Mouse (Mus musculus): ENCODE results near the gene Stx1b. TPM values are rescaled to one million over a fixed set of nuclear protein-coding genes. Genes with fewer than 3 reads are reported as not detected.
"Not testable (repeated sequence)": the region's sequence is repeated elsewhere in the genome, so short reads cannot be mapped to it uniquely, and the experiment has no call there.

Stx1b gene
- polyA plus RNA-seq, 2 experiments = 0.05 to 1.1 TPM

DNA sequence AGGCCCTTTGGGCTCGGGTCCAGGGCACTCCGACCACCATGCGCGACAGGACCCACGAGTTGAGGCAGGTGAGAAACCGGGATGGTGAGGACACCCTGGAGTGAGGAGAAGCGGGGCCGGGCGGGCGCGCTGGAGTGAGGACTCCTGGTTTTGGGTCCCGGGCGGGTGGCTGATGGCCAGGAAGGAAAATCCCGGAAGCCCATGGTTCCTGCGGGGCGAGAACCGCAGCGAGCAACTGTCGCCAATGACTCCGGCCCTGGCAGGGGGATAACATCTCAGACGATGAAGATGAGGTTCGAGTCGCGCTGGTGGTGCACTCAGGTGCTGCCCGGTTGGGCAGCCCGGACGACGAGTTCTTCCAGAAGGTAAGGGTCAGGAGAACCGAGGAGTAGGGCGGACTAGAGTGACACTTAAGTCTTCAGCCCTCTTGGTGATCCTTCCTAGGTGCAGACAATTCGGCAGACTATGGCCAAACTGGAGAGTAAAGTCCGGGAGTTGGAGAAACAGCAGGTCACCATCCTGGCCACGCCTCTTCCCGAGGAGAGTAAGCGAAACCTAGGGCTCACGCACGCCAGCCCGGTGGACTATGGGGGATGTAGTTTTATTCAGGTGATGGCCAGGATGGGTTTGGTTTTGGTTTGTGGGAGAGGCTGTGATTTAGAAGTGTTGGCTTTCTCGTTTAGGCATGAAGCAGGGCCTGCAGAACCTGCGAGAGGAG lies 17.8 kb upstream of the Stx1b start:
- under 1% methylated on average over 40 of the region's 40 CpGs for WGBS (ENCODE audit: insufficient replicate concordance)
- DNase-seq (ENCODE audit: low read depth in 3 of 3, low spot score in 3 of 3) (peak; percentile 64 to 77 (median 70)), ATAC-seq (ENCODE audit: insufficient read depth) (peak; percentile 54)
- Histone ChIP-seq H3K4me2 (ENCODE audit: low read depth) (peak overlapping the region; percentile 96), H3K27me3 (ENCODE audit: control insufficient read depth, insufficient read depth, low read length) (no peaks in the 10 kb centered on the region), H3K4me1 (replicated peaks; ENCODE audit: control insufficient read depth in 2 of 2, insufficient read depth in 2 of 2, low read length in 1 of 2) (peaks cover 9 to 10% of the 10 kb centered on the region in 2 experiments), H3K9me3 (ENCODE audit: control insufficient read depth, low read length) (no peaks in the 10 kb centered on the region), H3K36me3 (replicated peaks; ENCODE audit: control insufficient read depth, insufficient read depth, low read depth) (no peaks in the 10 kb centered on the region; the same call in 1 of the 2 replicates), H3K4me3 (ENCODE audit: insufficient read depth in 1 of 2, low read depth in 2 of 2, low read length in 2 of 2) (peak overlapping the region; percentile 76 to 85), H3K9ac (replicated peaks) (peak overlapping the region; percentile 76), H3K27ac (peak overlapping the region; percentile 79)
- TF ChIP-seq EP300 (IDR thresholded peaks at IDR 0.05; ENCODE audit: low read depth) = no peak
- no peak for TF ChIP-seq CTCF (IDR thresholded peaks at IDR 0.05; ENCODE audit: low read depth)

DNA sequence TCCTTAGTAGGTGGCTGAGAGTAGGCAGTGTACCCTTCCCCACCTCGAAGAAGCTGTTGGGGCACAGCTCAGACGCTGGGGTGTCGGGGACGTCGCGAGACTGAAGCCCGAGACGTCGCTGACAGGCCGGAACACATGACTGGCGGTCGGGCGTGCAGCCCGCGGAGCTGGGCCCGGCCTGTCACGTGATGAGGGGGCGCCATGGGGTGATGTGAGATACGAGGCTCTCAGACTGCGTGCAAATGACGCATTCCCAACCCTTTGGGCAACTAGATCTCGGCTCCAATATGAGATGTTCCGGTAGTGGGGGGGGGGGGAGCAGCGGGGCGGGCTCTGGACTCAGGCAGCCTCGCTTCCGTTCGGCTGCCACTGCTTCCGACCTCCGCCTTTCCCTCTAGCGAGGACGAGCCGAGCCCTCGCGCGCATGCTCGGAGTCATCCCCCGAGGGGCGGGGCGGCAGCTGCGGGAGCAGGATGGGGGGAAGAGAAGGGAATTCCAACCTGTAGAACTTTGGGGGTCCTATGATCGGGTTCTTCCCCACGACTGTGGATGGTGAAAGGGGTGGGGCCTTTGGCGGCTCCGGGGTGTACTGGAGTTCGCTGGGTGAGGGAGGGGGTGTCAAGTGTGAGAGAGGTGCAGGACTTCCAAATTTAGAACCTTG lies 17.1 kb upstream of the Stx1b start:
- peak; percentile 72 to 77 (median 77) for DNase-seq (ENCODE audit: low read depth in 3 of 3, low spot score in 3 of 3)
- peak overlapping the region; percentile 96 for H3K4me2 ChIP-seq (ENCODE audit: low read depth)
- peaks cover 9 to 10% of the 10 kb centered on the region in 2 experiments for H3K4me1 ChIP-seq (replicated peaks; ENCODE audit: control insufficient read depth in 2 of 2, insufficient read depth in 2 of 2, low read length in 1 of 2)
- H3K27me3 ChIP-seq (ENCODE audit: control insufficient read depth, insufficient read depth, low read length) = no peaks in the 10 kb centered on the region
- H3K36me3 ChIP-seq (replicated peaks; ENCODE audit: control insufficient read depth, insufficient read depth, low read depth) = no peaks in the 10 kb centered on the region; the same call in 1 of the 2 replicates
- H3K4me3 ChIP-seq (ENCODE audit: insufficient read depth in 1 of 2, low read depth in 2 of 2, low read length in 2 of 2) = peak overlapping the region; percentile 76 to 85
- WGBS (ENCODE audit: insufficient replicate concordance) = under 1% methylated on average over 46 of the region's 46 CpGs
- peak overlapping the region; percentile 76 for H3K9ac ChIP-seq (replicated peaks)
- peak overlapping the region; percentile 79 for H3K27ac ChIP-seq
- ATAC-seq (ENCODE audit: insufficient read depth) = peak; percentile 86
- no peaks in the 10 kb centered on the region for H3K9me3 ChIP-seq (ENCODE audit: control insufficient read depth, low read length)
- TF ChIP-seq EP300 (IDR thresholded peaks at IDR 0.05; ENCODE audit: low read depth) (no peak), CTCF (IDR thresholded peaks at IDR 0.05; ENCODE audit: low read depth) (no peak)

DNA sequence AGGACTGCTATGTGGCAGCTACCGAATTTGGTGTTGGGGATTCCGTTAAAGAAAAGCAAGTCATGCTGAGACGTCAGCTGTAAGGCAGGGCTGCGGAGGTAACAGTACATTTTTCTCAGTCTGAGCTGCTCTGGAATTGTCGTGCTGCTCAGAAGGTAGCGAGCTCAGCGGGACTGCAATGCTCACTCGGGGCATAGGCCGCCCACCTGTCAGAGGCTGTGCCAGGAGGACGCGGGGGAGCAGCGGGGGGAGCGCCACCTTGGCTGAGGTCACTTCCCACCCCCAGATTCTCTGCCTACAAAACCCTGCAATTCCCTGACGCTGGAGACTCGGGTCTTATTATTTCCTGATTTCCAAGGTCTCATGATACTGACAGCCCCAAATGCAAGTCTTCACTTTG lies 16.5 kb upstream of the Stx1b start:
- Histone ChIP-seq H3K4me1 (replicated peaks; ENCODE audit: control insufficient read depth in 2 of 2, insufficient read depth in 2 of 2, low read length in 1 of 2) (peaks cover 9 to 10% of the 10 kb centered on the region in 2 experiments), H3K27ac (peak overlapping the region; percentile 79), H3K9me3 (ENCODE audit: control insufficient read depth, low read length) (no peaks in the 10 kb centered on the region), H3K9ac (replicated peaks) (peak overlapping the region; percentile 76), H3K27me3 (ENCODE audit: control insufficient read depth, insufficient read depth, low read length) (no peaks in the 10 kb centered on the region), H3K4me2 (ENCODE audit: low read depth) (peak overlapping the region; percentile 96), H3K4me3 (ENCODE audit: insufficient read depth in 1 of 2, low read depth in 2 of 2, low read length in 2 of 2) (peak overlapping the region; percentile 76 to 85), H3K36me3 (replicated peaks; ENCODE audit: control insufficient read depth, insufficient read depth, low read depth) (no peaks in the 10 kb centered on the region; the same call in 1 of the 2 replicates)
- DNase-seq (ENCODE audit: low read depth in 3 of 3, low spot score in 3 of 3) = peak in 2 of 3 experiments; percentile 34 to 36
- TF ChIP-seq EP300 (IDR thresholded peaks at IDR 0.05; ENCODE audit: low read depth) (no peak), CTCF (IDR thresholded peaks at IDR 0.05; ENCODE audit: low read depth) (no peak)
- whole genome bisulfite sequencing (ENCODE audit: insufficient replicate concordance) = 5% methylated on average over 15 of the region's 15 CpGs
- ATAC-seq (ENCODE audit: insufficient read depth) = peak; percentile 18; the same call in 1 of the 2 replicates

GRCm38 (mm10) chr7:127840031-127840430 lies 15.7 kb upstream of the Stx1b start:
- DNase-seq (ENCODE audit: low read depth in 3 of 3, low spot score in 3 of 3); H3K36me3 ChIP-seq (replicated peaks; ENCODE audit: control insufficient read depth, insufficient read depth, low read depth); H3K27me3 ChIP-seq (ENCODE audit: control insufficient read depth, insufficient read depth, low read length); H3K9ac ChIP-seq (replicated peaks); H3K27ac ChIP-seq; H3K9me3 ChIP-seq (ENCODE audit: control insufficient read depth, low read length); ATAC-seq (ENCODE audit: insufficient read depth); H3K4me2 ChIP-seq (ENCODE audit: low read depth); H3K4me3 ChIP-seq (ENCODE audit: insufficient read depth in 1 of 2, low read depth in 2 of 2, low read length in 2 of 2): not testable (repeated sequence)
- H3K4me1 ChIP-seq (replicated peaks; ENCODE audit: control insufficient read depth in 2 of 2, insufficient read depth in 2 of 2, low read length in 1 of 2) = peaks cover 9 to 10% of the 10 kb centered on the region in 2 experiments
- 75% methylated on average over 2 of the region's 2 CpGs for WGBS (ENCODE audit: insufficient replicate concordance)

GRCm38 (mm10) chr7:127837878-127838277 lies 13.5 kb upstream of the Stx1b start:
- not testable (repeated sequence) for H3K27ac ChIP-seq; H3K4me3 ChIP-seq (ENCODE audit: insufficient read depth in 1 of 2, low read depth in 2 of 2, low read length in 2 of 2); ATAC-seq (ENCODE audit: insufficient read depth); H3K9ac ChIP-seq (replicated peaks); H3K4me2 ChIP-seq (ENCODE audit: low read depth); DNase-seq (ENCODE audit: low read depth in 3 of 3, low spot score in 3 of 3); H3K9me3 ChIP-seq (ENCODE audit: control insufficient read depth, low read length); H3K36me3 ChIP-seq (replicated peaks; ENCODE audit: control insufficient read depth, insufficient read depth, low read depth); H3K27me3 ChIP-seq (ENCODE audit: control insufficient read depth, insufficient read depth, low read length)
- WGBS (ENCODE audit: insufficient replicate concordance) = 72% methylated on average over 4 of the region's 4 CpGs
- H3K4me1 ChIP-seq (replicated peaks; ENCODE audit: control insufficient read depth in 2 of 2, insufficient read depth in 2 of 2, low read length in 1 of 2) = peaks cover 9 to 10% of the 10 kb centered on the region in 2 experiments

All from liver, embryonic 14.5 days (tissue).